Mouse (Mus musculus) CD4-positive naive resting alpha-beta T cell, adult 76 days (primary cell): ENCODE measurements around the gene Chac1. TPM values are rescaled to one million over a fixed set of nuclear protein-coding genes. Genes with fewer than 3 reads are reported as not detected.

Experiments used
- total RNA-seq: library from RNA; stranded (reverse); gene quantifications from one replicate; pipeline ENCODE4 v1.2.4, GENCODE M21; 2023

Gene Chac1
- total RNA-seq, result 0.35 TPM

GRCm38 (mm10) chr2:119350555-119351486 lies at the start of gene Chac1:
Gene Chac1 (plus strand): TSS chr2:119351229.

DNA sequence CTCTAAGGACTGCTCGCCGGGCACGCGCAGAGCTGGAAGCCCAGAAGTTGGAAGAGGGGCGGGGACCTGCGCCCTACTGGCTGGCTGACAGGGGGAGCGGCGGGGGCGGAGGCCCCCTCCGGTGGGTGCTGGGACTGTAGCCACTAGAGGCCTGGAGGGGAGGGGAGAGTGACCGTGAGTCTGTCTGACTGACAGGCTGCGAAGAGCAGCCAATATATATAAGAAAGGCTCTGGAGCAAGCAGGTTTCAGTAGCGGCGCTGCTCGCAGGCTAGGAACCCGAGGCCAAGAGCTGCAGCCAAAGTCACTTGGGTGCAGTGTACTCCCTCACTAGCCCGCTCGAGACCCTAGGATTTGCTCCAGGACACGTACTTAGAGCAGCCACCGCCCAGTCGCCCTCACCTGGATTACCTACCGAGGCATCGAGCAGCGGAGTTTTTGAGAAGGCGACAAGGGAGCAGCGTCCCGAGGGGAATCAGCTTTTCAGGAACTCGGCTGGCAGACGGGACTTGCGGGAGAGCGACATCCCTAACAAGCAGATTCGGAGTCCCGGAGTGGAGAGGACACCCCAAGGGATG lies 25.4 kb upstream of the Chac1 start, which contains the start of gene Dll4:
TSS of gene Dll4 (plus strand) at position 217 of the 576 bp plus-strand sequence.

Other genes starting within 250 kb of the Chac1 start
- 2.1 TPM for gene Rad51, start 238.4 kb upstream of the Chac1 start, total RNA-seq
- 27.6 TPM for gene Rmdn3, start 194.2 kb upstream of the Chac1 start, total RNA-seq
- gene Gchfr, start 183.5 kb upstream of the Chac1 start, total RNA-seq, result not detected
- 1.4 TPM for gene Gm14137, start 176.7 kb upstream of the Chac1 start, total RNA-seq
- gene Zfyve19, start 142.6 kb upstream of the Chac1 start, total RNA-seq, result 20.8 TPM
- 24.9 TPM for gene Dnajc17, start 142.4 kb upstream of the Chac1 start, total RNA-seq
- not detected for gene Ppp1r14d, start 121.3 kb upstream of the Chac1 start, total RNA-seq
- gene Spint1, start 113.9 kb upstream of the Chac1 start, total RNA-seq, result not detected
- gene Rhov, start 80.0 kb upstream of the Chac1 start, total RNA-seq, result 0.32 TPM
- gene Vps18, start 62.5 kb upstream of the Chac1 start, total RNA-seq, result 26.1 TPM
- gene Dll4, start 25.4 kb upstream of the Chac1 start, total RNA-seq, result 0.38 TPM
- gene Ino80, start 126.5 kb downstream of the Chac1 start, total RNA-seq, result 50.6 TPM
- gene Exd1, start 196.4 kb downstream of the Chac1 start, total RNA-seq, result 0.09 TPM
- 80.5 TPM for gene Chp1, start 196.5 kb downstream of the Chac1 start, total RNA-seq